Mouse (Mus musculus) heart, adult 9 months (tissue): Measurements from ENCODE around the gene Tmem11.
"Not testable (repeated sequence)": the region's sequence is repeated elsewhere in the genome, so short reads cannot be mapped to it uniquely, and the experiment has no call there.

Experiments used
- DNase-seq, 2 experiments: peaks; one replicate each; pipeline ENCODE4 v3.0.0; 2022; ENCODE audit warnings: low spot score in 2 of 2

The Tmem11 gene

DNA sequence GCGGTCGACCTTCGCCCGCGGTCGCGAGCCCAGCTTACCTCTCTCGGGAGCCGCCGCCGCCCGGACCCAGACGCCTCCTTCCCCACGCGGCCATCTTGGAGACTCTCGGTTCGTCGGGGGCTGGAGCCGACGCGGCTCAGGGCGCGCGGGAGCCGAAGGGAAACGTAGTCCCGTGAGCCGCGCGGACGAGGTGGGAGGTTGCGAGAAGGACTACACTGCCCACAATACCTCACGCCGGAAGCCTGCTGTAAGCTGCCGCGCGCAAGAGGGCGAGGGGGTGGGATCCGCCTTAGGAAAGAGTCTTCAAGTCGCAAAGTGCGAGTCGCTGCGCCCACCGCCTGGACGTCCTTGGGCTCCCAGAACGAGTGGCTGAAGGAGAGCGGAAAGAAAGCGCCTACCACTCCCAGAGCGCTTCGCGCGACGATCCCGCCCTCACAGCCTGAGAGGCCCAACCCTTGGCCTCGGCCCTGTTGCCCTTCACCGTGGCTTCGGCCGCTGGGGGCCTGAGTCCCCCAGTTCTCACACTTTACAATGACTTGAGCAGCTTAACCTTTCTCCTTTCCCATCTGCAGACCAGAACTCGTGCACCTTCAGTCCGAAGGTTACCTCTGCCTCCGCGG lies at the start of gene Tmem11:
Gene Tmem11, minus strand, starts transcription at position 598 of the 620 bp plus-strand sequence.
- peak; percentile 96 for DNase-seq

DNA sequence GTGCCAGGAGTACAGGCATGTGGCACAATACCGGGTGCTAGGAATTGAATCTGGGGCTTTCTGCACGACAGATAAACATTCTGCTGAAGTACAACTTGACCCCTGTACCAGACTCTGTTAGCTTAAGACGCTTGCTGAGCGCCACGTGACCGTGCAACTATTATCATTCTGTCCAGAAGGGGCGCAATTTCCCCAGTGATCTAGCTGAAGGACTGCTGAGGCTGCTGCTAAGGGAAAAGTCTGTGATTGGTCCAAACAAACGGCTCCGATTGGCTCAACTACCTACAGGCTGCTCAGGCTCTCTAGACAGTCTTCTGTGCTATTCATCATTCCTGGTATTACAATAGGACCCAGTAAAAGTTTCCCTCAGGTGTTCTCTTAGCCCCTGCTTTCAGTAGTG lies 48.2 kb upstream of the Tmem11 start:
- DNase-seq = peak; percentile 90 to 91

DNA sequence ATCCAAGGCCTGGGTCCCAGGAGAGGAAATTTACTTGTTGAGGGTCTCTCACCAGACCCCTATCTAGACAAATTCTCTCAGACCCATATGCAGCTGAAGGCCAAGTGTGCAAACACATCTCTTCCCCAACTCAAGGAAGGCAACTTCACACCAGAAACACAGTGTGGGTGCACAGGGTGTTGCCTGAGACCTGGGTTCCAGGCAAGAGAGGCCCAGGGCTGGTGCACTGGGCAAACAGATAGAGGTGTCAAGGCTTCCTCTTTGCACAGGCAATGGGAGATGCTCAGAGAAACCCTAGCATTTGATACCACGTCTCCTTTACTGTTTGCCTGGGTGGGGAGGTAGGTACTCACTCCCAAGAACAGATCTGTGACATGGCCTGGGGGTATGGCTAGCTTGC lies 45.9 kb upstream of the Tmem11 start:
- no peak for DNase-seq

DNA sequence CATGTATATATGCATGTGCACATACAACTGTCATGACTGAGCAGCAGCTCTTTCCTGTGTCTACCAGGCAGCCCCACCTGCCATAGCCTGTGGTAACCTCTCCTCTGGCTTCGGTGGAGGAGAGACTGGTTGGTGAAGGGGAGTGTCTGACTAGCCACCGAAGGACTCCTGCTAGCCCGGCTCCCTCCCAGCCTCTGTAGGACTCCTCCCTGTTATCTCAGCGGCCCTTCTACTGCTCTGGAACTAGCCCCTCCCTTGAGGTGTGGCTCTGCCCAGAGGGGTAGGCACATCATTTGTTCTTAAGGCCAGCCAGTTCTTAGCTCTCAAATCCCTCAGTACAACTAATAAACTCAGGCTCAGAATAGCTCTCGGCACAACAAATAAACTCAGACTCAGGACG lies 45.4 kb upstream of the Tmem11 start:
- DNase-seq = no peak

DNA sequence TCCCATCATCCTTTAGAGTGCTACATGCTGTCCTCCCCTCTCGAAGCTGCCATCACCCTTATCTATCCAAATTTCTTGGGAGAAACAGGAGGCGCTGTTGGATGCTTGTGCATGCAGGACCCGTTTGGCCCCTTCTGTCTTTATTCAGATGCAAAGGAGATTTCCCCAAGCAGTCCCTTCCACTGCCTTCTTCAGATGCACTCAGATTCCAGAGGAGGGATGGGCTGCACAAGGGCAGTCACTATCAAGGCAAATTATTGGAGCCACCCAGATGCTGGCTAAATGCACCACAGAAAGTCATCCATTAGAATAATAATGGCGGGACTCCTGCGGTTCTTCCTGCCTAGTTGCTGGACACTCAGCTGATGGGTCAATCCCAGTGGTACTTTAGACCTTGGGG lies 43.9 kb upstream of the Tmem11 start:
- no peak for DNase-seq

DNA sequence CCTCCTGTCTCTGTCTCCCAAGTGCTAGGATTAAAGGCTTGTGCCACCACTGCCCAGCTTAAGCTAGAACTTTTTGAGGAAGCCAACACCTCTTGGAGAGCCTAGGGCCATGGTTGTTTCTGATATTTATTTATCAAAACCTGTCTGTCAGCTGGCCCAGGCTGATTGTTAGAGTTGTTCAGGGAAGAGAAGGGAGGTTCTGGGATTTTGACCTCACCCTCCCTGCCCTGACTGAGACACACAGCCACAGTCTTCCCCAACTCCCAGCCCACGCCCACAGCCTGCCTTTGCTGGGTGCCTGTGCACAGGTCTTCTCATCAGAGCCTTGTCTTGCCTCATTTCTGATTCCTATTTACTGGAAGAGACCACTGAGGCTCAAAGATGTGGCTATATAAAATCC lies 43.1 kb upstream of the Tmem11 start:
- no peak for DNase-seq

DNA sequence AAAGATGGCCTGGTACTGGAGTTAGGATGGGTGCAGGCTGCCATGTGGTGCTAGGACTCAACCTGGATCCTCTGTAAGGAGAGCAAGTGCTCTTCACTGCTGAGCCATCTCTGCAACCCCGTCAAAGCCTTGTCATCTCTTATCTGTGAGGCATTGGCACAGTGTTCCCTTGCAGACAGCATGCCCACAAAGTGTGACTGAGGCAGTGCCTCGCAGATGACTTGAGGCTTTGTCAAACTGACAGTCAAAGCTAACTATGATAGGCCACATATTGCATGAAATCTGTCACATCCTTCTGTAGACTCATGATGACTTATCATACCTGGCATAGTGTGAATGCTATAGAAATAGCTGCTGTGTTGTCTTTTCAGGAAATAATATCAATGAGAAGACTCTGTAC lies 40.9 kb upstream of the Tmem11 start:
- DNase-seq = no peak

DNA sequence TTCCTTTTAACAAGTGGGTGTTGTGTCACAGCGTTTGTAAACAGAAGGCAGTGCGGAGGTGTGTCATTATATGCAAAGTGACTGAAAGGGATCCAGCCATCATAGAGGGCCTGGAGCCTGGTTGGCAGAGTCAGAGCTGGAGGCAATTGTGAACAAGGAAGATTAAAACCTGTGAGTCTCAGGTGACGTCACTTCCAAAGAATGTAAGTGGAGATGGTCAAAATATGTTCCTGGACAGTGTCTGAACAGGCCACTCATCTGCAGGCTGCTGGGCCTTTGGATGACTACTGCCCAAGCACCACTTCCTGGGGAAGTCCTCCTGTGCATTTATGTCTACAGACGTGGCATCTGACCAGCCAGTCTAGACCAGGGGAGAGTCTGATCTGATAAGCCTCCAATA lies 36.1 kb upstream of the Tmem11 start:
- DNase-seq = no peak

DNA sequence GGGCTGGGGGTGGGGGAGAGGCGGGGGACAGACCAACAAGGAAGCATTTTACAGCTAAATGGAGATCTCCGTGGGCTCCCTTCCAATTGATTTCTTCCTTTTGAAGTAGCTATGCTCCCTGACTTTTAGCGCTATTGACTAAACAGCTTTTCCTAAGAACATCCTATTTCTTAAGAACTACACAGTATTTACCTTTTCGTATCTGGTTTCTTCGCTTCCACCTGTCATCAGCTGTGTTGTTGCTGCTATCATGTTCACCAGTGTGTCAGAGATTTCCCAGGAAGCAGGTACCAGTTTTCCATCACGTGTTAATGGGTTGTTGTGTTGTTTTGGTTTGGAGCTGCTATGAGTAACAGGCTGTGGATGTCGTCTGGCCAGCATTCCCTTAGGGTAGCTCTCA lies 35.4 kb upstream of the Tmem11 start, which contains the start of gene Natd1:
Gene Natd1, minus strand, starts transcription at position 260 of the 400 bp plus-strand sequence.
- DNase-seq = no peak

DNA sequence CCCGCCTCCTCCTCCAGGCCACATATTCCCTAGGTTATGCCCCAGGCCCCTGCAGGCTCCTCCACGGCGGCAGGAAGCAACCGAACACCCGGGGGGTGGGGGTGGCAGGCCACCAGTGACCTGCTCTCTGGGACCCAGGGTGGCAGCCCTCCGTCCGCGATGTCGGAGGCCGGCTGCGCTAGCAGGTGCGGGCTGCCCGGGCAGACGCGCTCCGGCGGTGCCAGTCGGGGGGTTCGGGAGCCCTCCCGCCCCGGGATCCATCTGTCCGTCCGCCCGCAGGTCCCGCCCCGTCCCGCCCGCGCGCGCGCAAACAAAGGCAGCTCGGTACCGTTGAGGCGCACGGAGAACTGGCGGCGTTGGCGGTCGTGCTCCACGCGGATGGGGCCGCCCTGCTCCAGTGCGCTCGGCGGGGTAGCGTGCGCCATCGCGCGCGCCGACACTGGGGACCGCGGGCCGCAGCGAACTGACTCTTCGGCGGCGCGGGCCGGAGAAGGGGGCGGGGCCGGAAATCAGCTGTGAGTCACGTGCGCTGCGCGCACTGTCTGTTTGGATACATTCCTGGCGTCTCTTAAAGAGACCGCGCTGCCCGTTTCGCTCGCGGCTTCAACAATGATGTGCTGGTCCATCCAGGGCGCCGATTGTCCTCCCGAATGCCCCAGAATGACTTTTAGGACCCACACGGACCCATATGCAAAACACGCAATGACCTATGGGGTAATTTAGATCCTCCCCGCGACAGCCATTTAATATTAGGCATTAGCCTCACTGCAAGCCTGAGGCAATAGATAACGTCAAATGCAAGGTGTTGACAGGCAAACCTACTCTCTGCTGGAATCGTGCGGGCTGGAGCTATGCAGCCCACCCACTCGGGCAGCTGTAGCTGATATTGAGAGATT lies 34.5 kb upstream of the Tmem11 start:
- peak; percentile 90 to 91 for DNase-seq

DNA sequence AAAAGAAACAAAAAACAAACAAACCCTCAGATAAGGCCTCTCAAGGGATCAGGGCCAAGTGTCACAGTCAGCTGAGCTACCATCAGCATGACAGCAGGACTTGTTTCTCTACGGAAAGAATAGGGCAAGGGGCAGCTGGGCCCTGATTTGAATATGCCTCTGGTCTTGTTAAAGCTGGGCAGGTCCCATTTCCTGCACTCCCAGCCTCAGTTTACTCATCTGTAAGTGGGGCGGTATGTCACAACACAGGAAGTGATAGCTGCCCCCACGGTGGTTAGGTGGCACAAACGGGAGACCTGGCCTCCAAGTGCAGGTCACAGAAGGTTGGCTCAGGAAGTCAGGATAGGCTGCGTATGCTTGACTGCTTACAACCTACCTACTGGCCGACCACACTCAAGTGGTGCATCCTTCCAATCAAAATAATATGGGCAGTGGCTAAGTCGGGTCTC lies 33.5 kb upstream of the Tmem11 start:
- no peak for DNase-seq

DNA sequence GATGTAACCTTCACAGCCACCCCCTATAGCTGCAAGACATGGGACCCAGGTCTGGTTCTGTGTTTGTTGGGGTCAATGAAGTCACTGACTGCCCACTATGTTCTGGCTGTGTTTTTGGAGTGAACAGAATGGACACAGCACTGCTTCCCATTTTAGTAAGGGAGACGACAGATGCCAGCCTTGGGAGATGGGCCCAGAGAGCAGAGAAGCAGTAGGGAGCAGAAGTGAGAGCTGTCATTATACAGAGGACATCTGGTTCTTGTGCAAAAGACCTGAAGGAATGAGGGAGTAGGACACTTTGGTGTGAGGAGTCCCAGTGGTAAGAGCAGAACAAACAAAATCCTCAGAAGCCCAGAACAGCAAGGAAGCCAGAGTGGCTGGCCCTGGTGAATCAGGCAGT lies 30.6 kb upstream of the Tmem11 start:
- no peak for DNase-seq

DNA sequence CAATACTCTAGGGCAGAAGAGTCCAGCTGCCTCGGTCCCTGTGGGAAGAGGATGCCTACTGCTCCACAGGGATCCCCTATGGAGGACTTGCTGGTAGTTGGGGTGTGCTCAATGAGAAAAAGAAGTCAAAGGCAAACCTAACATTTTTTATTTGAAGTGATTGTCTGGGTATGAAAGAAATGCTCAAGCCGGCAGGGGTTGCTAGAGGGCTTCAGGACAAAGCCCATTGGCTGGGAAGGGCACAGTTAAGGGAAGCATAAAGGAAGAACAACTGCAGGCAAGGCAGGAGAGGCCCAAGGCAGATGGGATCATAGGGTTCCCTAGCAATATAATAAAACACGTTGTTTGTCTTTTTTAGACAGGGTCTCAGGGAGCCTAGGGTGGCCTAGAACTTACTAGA lies 29.0 kb upstream of the Tmem11 start:
- DNase-seq = no peak

DNA sequence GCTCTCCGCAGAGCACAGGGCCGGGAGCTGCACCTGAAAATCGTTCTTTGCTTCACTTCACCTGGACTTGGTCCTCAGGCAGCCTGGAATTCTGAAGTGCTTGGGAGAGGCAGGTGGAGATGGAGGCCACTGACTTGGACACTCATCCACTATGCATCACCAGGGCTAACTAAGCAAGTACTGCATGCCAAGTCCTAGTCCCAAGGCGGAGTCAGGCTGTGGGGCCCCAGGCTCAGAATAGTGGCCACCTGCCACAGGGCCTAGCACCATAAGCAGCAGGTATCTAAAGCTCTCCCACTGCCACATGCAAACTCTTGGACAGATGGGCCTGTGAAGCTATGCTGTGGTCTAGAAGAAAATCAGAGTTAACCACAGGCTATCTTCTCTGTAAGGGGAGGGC lies 27.4 kb upstream of the Tmem11 start:
- DNase-seq = no peak

DNA sequence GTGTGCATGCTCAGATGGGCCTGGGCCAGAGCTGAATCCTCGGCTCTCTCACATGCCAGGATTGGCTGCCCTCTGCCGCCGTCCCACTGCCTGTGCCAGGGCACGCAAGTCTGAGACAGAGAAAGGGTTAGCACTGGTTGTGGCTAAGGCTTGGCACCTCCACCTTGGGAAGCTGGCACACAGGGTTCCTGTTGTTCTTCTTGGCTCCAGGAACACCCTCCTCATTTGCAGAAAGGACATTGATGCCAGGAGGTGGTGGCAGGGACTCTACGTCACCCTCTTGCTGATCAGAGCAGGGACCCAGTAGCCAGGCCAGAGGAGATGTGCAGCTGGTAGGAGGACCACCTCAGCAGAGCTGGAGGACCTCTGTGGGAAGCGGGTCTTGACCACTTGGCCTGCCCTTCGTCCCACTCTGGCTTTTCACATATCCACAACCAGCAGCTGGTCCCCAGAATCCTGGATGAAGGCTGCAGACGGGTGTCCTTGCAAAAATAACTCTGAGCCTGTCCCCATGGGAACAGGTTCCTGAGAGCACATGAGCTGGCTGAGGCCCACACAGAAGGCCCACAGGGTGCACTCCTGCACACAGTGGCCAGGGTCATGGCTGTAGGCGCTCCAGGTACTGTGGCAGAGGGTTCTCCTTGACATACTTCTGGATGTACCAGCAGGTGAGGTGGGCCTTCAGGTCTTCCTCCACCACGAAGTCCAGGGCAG lies 26.5 kb upstream of the Tmem11 start:
- DNase-seq = no peak

DNA sequence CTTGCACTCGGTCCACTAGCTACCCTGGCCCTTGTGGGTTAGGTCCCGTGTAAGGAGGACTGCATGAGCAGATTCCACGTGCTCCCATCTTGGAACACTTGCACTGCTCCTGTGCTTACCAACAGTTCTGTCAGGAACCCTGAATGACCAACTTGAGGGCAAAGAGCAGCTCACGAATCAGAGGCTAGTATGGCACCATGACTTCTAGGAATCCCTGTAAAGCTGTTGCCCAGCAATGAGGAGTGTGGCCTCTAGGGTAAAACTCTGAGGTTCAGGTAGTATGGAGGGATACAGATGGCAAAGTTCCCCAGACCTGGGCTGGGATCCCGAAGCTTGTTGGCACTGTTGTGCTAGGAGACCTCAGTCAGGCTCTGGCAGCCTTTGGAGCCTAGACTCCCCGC lies 24.6 kb upstream of the Tmem11 start:
- DNase-seq = no peak

DNA sequence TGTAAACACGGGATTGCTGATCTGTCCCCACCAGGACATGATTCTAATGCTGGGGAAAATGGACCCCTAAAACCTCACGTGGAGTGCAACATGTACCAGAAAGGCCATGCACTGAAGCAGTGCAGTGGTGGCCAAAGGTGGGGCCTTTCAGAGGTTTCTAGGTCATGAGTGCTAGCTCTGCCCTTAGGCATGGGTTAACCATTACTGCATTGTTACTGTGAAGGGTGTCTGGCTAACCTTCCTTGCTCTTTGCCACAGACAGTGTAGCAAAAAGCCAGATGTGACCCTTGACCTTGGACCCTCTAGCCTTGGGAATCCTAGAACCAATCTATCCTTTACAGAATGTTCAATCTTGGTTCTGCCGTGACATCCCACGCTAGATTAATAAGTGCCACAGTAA lies 23.4 kb upstream of the Tmem11 start:
- no peak for DNase-seq

DNA sequence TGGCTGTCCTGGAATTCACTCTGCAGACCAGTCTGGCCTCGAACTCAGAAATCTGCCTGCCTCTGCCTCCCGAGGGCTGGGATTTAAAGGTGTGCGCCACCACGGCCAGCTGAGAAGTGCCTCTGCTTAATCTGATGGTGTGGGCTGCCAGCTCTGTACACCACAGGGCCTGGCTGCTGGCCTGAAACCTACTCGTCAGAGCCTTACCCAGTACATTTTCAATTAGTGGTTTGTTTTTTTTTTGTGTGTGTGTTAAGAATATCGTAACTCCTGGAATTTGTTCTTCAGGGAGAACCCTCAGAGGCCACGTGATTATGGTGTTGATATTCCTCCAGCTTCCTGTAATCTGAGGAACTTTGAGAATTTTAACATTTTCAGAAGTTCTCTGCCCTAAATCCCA lies 22.9 kb upstream of the Tmem11 start:
- no peak for DNase-seq

DNA sequence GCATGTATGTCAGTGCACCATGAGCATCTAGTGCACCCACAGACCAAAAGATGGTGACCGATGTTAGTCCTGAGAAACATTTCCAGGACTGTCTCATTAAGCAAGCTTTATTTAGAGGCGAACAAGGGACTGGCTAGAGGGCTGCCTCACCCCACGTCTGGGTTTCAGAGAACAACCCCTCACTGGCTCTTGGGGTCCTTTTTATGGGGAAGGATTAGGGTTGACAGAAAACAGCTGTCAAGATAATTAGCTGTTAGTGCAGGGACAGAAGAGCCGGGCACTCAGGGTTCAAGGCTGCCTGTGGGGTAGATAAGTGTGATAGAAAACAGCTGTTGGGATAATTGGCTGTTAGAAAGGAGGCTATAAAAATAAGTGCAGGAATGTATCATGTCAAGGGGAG lies 16.8 kb upstream of the Tmem11 start:
- no peak for DNase-seq

DNA sequence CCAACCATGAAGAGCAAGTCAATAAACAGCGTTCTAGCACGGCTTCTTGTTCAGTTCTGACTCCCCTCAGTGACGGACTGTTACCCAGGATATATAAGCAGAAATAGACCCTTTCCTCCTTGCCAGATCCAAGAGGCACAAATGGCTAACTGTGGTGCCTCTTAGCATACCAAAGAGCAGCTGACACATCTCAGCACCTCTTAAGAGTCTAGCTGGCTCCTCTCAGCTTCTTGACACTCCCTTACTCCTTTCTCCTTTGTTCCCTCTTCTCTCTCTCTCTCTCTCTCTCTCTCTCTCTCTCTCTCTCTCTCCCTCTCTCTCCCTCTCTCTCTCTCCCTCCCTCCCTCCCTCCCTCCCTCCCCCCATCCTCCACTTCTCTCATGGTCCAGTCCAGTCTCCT lies 11.7 kb upstream of the Tmem11 start:
- DNase-seq = no peak

DNA sequence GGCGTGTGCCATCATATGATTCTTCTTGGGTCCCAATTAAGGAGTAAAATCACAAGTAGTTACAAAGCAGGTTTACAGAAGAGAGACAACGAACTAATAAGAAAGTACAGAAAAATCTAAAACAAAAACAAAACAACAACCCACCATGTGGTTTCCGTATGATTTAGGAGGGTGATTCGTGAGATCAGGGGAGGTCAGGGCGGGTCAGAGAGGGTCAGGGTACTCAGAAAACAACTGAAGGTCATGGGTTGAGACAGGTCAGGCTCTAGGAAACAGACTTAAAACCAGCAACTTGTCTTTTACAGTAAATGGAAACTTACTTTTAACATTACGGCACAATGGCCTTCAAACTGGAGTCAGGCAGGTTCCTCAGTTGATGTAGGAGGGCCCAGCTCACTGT lies 11.2 kb upstream of the Tmem11 start:
- no peak for DNase-seq

DNA sequence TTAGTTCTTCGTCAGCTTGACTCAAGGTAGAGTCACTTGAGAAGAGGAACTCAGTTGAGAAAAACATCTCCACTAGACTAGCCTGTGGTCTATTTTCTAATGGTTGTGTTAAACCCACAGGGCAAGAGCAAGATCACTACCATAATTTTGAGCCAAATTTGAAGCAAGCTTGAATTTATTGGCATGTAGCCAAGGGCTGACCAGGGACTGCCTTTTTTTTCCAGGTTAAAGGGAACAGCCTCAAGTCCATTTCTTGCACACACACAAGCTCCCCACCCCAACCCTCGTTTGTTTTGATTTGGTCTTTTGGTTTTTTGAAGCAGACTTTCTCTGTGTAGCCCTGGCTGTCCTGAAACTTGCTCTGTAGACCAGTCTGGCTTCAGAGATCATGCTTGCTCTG lies 10.8 kb upstream of the Tmem11 start:
- DNase-seq = no peak

DNA sequence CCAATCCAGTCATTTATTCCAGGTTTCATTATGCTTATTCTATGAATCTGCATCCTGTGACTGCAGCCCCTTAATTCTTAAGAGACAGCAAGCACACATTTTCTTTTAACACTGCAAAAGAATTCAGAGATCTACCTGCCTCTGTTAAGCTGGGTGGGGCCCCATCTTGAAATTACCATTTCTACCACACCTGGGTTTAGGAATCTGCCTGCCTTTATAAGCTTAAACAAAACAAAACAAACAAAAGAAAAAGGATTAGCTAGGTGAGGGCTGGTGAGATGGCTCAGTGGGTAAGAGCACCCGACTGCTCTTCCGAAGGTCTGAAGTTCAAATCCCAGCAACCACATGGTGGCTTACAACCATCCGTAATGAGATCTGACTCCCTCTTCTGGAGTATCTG lies 7.9 kb upstream of the Tmem11 start:
- not testable (repeated sequence) for DNase-seq
